Mouse (Mus musculus) C2C12 (cell line): ENCODE measurements around the gene Kcnn3. TPM values are rescaled to one million over a fixed set of nuclear protein-coding genes. Genes with fewer than 3 reads are reported as not detected.

Experiments
- H3K27me3 ChIP-seq: one replicate; pipeline ENCODE4 v1.6.1; 2011; ENCODE audit not compliant: control insufficient read depth, insufficient read depth, insufficient read length
- H3K36me3 ChIP-seq: one replicate; pipeline ENCODE4 v1.6.1; 2011; ENCODE audit not compliant: control insufficient read depth, insufficient read depth
- H3K4me3 ChIP-seq: one replicate; pipeline ENCODE4 v1.5.1; 2011; ENCODE audit warnings: mild to moderate bottlenecking, control low read depth; ENCODE audit not compliant: poor library complexity, insufficient read depth, severe bottlenecking
- H3K79me2 ChIP-seq: one replicate; pipeline ENCODE4 v1.6.1; 2011; ENCODE audit not compliant: control insufficient read depth, insufficient read depth
- H3K79me3 ChIP-seq: one replicate; pipeline ENCODE4 v1.6.1; 2011; ENCODE audit warnings: low read depth, control low read depth
- H3ac ChIP-seq: one replicate; pipeline ENCODE3; 2011; ENCODE audit warnings: low read depth; ENCODE audit not compliant: control insufficient read depth, insufficient read length
- CEBPB ChIP-seq: IDR thresholded peaks from one replicate; pipeline ENCODE4 v1.6.1; 2011; ENCODE audit warnings: low read depth, mild to moderate bottlenecking, control low read depth, moderate library complexity
- CTCF ChIP-seq: IDR thresholded peaks from one replicate; pipeline ENCODE4 v1.5.1; 2011; ENCODE audit not compliant: control insufficient read depth, insufficient read depth, insufficient read length
- FOSL1 ChIP-seq: IDR thresholded peaks from one replicate; pipeline ENCODE4 v1.8.0; 2011; ENCODE audit warnings: mild to moderate bottlenecking, low read length; ENCODE audit not compliant: poor library complexity, insufficient read depth, severe bottlenecking
- MAX ChIP-seq: IDR thresholded peaks from one replicate; pipeline ENCODE4 v1.6.1; 2011; ENCODE audit warnings: mild to moderate bottlenecking, control low read depth
- MYOD1 ChIP-seq: IDR thresholded peaks from one replicate; pipeline ENCODE4 v1.6.1; 2011; ENCODE audit warnings: low read depth; ENCODE audit not compliant: control insufficient read depth, insufficient read length
- MYOG ChIP-seq: IDR thresholded peaks from one replicate; pipeline ENCODE4 v1.6.1; 2011; ENCODE audit not compliant: control insufficient read depth, insufficient read length; ENCODE audit errors: extremely low read depth
- USF1 ChIP-seq: IDR thresholded peaks from one replicate; pipeline ENCODE4 v1.6.1; 2011; ENCODE audit warnings: low read depth, mild to moderate bottlenecking, control low read depth, moderate library complexity
- polyA plus RNA-seq: library from polyadenylated mRNA; unstranded; fragments of >200 nt; fragmentation: generic; extraction: Trizol; gene quantifications from one replicate; pipeline ENCODE4 v1.2.1, GENCODE M21; 2012; ENCODE audit warnings: missing spikeins

Kcnn3 gene
- polyA plus RNA-seq, 1 experiment = 0.01 TPM

DNA sequence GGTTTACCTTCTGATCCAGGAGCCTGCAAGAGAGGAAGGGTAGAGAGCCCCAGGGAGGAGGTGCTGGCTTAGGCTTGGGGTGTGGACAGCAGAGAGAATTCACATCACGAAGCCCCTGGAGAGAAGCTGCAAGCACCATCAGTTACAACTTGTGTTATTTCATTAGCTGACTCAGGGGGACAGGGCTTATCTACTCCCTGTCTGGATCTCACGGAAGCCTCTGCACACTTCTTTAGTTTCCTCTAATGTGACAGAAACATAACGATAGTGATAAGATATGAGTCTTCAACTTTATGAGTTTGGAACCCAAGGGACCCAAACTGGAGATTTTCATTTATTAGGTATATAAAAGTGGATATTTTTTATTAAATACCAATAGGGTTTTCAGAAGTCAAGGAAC lies 50.4 kb downstream of the Kcnn3 start:
- H3K27me3 ChIP-seq = peaks cover 44% of the 10 kb centered on the region

DNA sequence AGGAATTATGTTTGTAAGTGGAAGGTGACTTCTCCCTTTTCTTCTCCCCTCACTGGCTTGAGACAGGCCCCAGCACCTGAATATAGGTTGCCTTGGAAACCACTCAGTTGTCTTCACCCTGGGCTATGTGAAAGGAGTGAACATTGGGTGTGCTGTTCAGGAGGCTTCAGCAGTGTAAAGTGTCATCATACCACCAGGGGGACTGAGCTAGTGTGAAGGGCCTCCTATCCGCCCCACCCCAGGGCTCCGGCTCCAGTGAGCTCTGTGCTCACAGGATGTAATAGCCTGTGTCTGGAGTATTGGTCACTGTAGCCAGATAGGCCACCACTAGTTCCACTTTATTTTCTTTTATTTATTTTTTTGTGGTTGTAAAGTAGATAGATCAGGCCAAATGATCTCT lies 54.3 kb downstream of the Kcnn3 start:
- H3K79me3 ChIP-seq = no peaks in the 10 kb centered on the region
- H3K27me3 ChIP-seq = peaks cover 47% of the 10 kb centered on the region
- no peak for TF ChIP-seq FOSL1
- no peak for TF ChIP-seq MYOG
- no peak for TF ChIP-seq MYOD1
- TF ChIP-seq MAX = no peak
- no peak for TF ChIP-seq CEBPB
- TF ChIP-seq USF1 = no peak
- no peak for TF ChIP-seq CTCF
- no peak overlapping the region for H3ac ChIP-seq
- H3K79me2 ChIP-seq = no peaks in the 10 kb centered on the region
- no peaks in the 10 kb centered on the region for H3K36me3 ChIP-seq
- no peak overlapping the region for H3K4me3 ChIP-seq

More for the DNA sequence above, 50.4 kb downstream of the Kcnn3 start:
- no peaks in the 10 kb centered on the region for H3K36me3 ChIP-seq
- H3ac ChIP-seq = no peak overlapping the region
- no peaks in the 10 kb centered on the region for H3K79me3 ChIP-seq
- no peaks in the 10 kb centered on the region for H3K79me2 ChIP-seq
- TF ChIP-seq FOSL1 (no peak), MYOD1 (no peak), MYOG (no peak), USF1 (no peak), CEBPB (no peak), CTCF (no peak), MAX (no peak)
- no peak overlapping the region for H3K4me3 ChIP-seq

DNA sequence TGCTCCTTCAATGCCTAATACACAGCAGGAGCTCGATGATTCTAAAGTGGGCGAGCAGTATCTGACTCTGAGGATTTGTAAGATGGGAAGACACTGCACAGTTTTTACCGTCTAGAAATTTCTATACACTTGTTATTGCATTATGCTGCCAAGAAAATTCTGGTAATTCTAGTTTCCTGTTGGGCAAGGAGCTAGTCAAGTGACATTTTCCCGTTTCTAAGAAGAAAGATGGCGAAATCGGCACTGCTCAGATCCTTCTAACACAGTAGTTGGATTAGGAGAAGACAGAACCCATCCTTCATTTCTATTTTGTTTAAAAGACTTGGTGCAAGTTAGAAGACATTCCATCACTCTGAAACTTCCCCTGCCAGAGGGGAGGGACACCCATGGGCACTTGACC lies 56.4 kb downstream of the Kcnn3 start:
- Histone ChIP-seq H3ac (no peak overlapping the region), H3K4me3 (no peak overlapping the region), H3K36me3 (no peaks in the 10 kb centered on the region), H3K79me3 (no peaks in the 10 kb centered on the region), H3K79me2 (no peaks in the 10 kb centered on the region), H3K27me3 (peaks cover 49% of the 10 kb centered on the region)
- TF ChIP-seq CTCF = no peak
- TF ChIP-seq MYOG = no peak
- no peak for TF ChIP-seq CEBPB
- TF ChIP-seq MAX = no peak
- TF ChIP-seq FOSL1 = no peak
- TF ChIP-seq USF1 = no peak
- no peak for TF ChIP-seq MYOD1

DNA sequence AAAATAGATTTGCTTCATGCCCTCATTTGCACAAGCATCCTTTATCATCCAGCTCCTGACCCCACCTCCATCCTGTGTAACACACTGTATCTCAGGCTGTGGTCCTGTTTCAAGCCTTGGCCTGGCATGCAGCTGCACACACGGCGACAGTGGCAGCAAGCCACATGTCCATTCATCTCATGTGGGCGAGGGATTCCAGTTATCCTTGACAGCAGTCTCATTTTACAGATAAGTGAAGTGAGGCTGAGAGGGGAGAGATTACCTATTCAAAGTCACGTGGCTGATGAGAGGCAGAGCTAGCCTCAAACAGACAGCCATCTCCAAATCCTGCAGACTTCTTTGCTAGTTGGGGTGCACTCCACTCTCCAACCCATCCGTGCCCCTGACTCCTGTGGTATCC lies 57.2 kb downstream of the Kcnn3 start:
- Histone ChIP-seq H3K36me3 (no peaks in the 10 kb centered on the region), H3K79me2 (no peaks in the 10 kb centered on the region), H3K4me3 (no peak overlapping the region), H3K79me3 (no peaks in the 10 kb centered on the region), H3ac (no peak overlapping the region), H3K27me3 (peaks cover 51% of the 10 kb centered on the region)
- no peak for TF ChIP-seq CEBPB
- no peak for TF ChIP-seq USF1
- TF ChIP-seq MYOG = no peak
- no peak for TF ChIP-seq FOSL1
- TF ChIP-seq MYOD1 = no peak
- TF ChIP-seq MAX = no peak
- TF ChIP-seq CTCF = no peak

DNA sequence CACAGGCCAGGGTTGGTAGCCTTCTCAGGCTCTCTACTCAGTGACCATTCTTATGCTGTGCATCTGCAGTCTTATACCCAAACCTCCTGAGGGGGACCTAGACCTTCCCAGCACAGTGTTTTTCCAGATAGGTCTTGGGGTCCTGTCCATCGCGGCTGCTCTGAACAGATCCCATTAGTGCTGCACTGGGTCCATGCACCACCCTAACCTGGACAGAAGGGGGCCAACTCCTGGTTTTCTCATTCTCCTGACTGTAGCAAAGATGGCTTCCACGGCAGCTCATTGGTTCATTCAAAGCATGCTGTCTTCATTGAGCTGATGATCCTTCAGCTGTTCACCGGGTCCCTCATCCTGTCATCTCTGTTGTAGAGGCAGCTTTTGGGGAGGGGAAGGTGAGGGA lies 58.1 kb downstream of the Kcnn3 start:
- H3K36me3 ChIP-seq = no peaks in the 10 kb centered on the region
- H3K4me3 ChIP-seq = no peak overlapping the region
- TF ChIP-seq MAX (no peak), USF1 (no peak), MYOG (no peak), FOSL1 (no peak), CTCF (no peak), MYOD1 (no peak), CEBPB (no peak)
- H3K27me3 ChIP-seq = peaks cover 47% of the 10 kb centered on the region
- H3ac ChIP-seq = no peak overlapping the region
- H3K79me3 ChIP-seq = no peaks in the 10 kb centered on the region
- H3K79me2 ChIP-seq = no peaks in the 10 kb centered on the region

DNA sequence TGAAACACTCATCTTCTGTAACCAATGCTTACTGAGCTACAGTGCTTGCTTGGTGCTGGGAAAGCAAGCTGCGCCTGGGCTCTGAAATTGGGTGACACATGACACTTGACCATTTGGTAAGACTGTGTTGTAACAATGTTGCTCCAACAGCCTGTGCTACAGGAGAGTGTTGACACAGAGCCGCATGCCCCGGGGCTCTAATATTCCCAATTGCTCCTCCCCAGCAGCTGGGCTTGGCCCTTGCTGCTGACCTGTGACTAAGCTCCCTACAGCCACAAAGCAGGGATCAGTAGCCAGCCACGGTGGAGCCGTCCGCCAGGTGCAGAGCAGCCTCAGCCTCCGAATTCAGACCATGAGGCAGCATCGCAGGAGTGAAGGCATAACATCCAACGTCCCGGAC lies 58.8 kb downstream of the Kcnn3 start:
- H3K79me3 ChIP-seq = no peaks in the 10 kb centered on the region
- no peak overlapping the region for H3ac ChIP-seq
- TF ChIP-seq MYOD1 (no peak), USF1 (no peak), MYOG (no peak), MAX (no peak), CTCF (no peak), FOSL1 (no peak), CEBPB (no peak)
- H3K27me3 ChIP-seq = peaks cover 44% of the 10 kb centered on the region
- H3K4me3 ChIP-seq = no peak overlapping the region
- no peaks in the 10 kb centered on the region for H3K79me2 ChIP-seq
- H3K36me3 ChIP-seq = no peaks in the 10 kb centered on the region
